Mouse (Mus musculus) adrenal gland, postnatal 25 days (tissue): Measurements from ENCODE around the gene Trpc4ap. TPM values are rescaled to one million over a fixed set of nuclear protein-coding genes. Genes with fewer than 3 reads are reported as not detected.

Source experiments
- DNase-seq: peaks from one replicate; pipeline ENCODE4 v3.0.0; 2021; ENCODE audit warnings: mixed read lengths
- total RNA-seq: library from RNA; stranded (reverse); gene quantifications from 2 replicates; pipeline ENCODE4 v1.2.3, GENCODE M21; 2021

The Trpc4ap gene
- total RNA-seq, 1 experiment from 2014 or later, result 150 TPM

DNA sequence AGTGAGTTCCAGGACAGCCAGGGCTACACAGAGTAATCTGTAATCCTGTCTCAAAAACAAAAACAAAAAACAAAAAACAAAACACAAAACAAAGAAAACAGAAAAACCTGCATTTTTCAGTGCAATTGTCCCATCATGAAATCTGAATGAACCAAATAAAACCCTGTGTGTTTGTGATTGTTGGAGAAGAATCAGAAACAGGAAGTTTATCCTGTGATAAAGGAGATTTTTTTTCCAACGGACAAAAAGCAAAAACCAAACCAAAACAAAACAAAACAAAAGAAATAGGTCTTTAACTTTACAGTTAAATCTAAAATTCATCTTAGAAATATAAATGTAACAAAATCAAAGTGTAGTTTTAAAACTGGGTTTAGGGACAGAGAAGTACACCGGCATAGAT lies 2.4 kb upstream of the Trpc4ap start:
- DNase-seq, result no peak

DNA sequence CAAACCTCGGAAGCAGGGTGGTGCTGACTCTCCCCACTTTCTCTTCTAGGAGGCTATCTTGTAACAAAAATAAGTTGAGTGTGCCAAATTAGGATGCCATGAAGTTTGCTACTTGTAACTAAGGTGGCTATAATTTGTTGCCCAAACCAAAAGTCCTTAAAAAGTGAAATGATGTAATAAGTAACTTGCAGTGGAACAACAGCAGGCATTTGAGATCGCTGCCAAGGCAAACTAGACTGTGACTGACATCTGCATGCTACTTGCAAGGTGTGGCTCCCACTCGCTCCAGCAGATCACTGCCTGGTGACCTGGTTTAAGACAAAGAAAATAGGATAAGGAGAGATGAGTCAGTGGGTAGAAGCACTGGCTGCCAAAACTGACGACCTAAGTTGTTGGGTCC lies 952 bp upstream of the Trpc4ap start:
- DNase-seq, result no peak

DNA sequence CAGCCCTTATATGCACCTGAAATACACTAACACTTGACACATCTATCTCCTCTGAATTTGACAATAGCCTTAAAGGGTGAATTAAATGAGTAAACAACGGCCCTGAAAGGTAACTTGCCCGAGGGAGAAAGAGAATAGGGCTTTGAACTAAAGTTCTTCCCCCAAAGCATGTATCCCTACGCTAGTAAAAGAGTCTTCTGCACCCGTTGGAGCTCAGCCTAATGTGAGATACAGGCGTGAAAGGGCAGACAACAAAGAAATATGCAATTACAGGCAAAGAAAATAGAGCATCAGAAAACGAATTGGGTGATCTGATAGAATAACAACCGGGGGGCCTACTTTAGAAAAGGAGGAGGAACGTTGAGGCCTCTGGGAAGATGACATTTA lies 855 bp downstream of the Trpc4ap start:
- no peak for DNase-seq

DNA sequence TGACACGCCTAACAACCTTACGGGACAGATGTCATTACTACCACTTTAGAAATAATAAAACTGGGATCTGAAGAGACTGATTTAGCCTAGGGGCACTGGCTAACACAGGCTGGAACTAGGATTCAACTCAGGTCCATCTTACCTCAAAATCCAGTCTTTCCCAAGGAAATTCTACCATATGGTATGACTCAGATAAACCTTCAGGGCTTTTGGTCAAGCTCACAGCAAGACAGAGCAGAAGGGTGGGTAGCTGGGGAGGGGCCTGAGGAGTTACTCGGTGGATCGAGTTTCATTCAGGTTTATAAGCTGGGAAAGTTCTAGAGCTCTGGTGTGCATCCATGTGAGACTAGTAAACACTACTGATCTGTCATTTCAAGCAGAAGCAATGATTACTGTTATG lies 3.0 kb downstream of the Trpc4ap start:
- DNase-seq, result no peak

DNA sequence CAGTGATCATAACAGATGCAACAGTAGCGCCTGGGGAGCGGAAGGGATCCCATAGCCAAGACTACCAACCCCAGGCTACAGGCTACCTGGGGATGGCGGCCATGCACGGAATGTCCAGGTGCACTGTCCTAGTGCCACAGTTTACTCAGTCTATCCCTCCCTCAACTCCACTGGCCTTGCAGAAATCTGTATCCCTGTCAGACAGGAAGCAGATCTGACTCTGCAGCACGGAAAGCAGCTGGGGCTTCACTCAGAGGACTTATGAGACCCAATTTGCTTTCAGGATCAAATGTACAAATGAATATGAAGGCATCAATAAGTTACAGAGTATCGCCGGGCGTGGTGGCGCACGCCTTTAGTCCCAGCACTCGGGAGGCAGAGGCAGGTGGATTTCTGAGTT lies 4.4 kb downstream of the Trpc4ap start:
- no peak for DNase-seq

DNA sequence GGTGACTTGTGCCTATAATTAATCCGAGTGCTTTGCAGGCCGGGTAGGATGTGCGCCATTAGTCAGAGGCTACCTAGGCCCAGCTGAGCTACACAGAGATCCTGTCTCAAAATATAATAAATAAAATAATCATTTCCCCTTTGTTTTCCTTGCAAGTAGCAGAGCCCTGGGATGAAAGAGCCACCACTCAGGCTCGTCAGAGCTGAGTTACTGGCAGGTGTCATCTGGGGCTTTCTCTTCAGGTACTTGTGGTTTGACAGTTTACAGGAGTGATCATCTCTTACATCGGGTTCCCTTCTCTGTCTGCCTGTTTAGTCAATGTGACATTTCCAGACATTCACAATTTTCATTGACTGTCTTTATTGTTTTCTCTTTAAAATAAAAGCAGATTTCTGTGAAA lies 5.6 kb downstream of the Trpc4ap start:
- no peak for DNase-seq

DNA sequence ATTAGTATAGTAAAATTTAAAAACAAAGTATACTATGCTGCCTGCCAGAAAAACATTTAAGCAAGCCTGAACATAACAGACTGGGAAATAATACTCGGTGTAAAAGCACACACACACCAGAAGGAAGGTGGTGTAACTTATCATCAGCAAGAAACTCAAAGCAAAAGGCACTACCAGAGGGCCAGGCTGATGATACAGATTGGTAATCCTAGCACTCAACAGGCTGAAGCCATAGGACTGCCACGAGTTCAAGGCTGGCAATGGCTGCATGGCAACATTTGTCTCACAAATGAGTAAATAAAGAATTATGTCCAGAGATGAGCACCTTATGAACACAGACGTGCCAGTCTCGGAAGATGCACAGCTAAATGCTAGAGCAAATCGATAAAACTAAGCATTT lies 8.4 kb downstream of the Trpc4ap start:
- no peak for DNase-seq

DNA sequence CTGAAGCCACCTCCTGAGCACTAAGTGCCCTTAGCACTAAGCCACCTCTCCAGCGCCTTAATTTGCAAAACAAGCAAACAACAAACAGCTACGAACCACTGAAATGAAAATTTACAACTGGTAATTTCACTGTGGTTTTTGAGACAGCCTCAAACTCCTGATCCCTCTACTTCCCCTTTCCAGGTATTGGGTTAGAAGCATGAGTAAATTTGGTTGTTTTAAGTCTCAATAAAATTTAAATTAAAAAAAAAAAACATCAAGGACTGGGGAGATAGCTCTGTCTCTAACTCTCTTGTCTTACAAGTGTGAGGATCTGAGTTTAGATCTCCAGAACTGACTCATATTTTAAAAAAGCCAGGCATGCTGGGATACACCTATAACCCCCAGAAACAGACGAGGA lies 9.0 kb downstream of the Trpc4ap start:
- DNase-seq, result no peak

DNA sequence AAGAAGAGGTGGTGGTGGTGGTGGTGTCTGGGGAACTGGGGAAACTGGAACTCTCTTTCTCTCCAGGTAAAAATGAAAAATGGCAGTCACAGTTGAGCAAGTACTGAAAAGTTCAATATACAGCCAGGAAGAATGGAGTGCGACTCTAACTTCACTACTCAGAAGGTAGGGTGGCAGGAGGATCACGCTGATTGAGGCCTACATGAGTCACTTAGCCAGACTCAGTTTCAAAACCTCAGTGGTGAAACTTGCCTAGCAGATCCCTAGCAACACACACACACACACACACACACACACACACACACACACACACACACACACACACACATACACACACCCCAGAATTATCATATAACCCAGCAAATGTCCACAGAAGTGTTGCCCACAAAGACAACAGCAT lies 10.3 kb downstream of the Trpc4ap start:
- no peak for DNase-seq

DNA sequence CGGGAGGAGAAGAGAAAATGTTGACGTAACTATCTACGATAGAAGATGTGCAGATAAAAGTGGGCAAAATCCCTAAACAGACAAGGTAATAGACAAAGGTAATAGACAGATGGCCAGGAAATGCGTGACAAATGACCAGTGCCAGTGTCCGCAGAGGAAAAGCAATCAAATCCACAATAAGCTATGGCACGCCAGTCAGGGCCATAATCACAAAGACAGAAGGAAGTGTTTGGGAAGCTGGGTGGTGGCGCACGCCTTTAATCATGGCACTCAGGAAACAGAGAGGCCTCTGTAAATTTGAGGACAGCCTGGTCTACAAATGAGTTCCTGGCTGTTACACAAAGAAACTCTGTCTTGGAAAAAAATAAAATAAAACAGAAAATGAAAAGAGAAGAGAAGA lies 11.0 kb downstream of the Trpc4ap start:
- DNase-seq, result no peak

DNA sequence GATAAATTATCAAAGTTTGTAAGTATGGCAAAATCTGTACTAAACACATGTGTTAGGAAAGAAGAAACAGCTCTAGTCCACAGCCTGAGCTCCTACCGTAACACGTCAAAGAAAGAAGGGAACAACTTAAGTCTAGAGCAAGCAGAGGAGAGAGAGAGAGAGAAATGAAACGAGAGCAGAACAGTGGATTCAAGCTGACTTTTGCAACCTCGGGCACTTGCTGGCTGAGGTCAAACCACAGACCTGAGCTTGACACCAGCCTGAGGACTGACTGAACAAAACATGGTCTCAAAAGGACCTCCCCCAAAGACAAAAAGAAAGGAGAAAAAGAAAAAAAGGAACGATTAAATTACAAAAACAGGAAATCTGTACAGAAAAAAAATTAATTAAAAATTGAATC lies 11.6 kb downstream of the Trpc4ap start:
- DNase-seq, result no peak

DNA sequence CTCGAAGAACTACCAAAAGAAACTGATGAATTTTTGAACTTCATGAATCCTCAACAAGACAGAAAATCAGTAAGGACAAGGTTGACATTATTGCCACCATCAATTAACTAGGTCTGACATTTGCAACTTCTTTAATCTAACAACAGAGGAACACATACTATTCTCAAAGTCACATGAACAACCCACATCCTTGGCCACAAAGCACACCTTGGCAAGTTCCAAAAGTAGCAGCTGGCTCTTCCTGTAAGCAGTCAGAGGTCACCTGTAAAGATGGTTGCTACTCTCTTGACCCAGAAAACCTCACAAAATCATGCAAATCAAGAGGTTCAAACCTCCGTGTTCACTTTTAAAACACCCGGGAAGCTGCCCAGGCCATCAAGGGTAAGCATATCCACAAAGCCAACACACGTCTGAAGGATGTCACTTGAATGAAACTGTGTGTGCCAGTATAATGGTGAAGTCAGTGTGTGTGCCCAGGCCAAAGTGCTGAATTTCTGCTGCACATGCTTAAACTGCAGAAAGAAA lies 12.5 kb downstream of the Trpc4ap start:
- DNase-seq, result no peak

DNA sequence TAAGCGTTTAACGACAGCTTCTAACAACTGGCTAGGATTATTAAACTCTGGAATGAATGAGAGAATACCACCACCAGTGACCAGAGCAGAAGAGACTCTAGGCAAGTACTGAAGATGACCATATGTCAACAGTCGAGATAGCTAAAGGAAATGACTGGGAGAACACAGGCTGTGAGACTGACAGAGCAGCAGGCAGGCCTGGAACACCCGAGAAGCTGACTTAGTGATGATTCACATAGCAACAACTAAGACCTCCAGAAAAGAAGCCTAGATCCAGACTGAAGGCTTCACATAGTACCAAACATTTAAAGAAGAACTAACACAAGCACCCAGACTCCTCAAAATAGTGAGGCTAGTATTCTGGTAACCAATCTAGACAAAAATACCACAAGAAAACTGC lies 17.1 kb downstream of the Trpc4ap start:
- no peak for DNase-seq

DNA sequence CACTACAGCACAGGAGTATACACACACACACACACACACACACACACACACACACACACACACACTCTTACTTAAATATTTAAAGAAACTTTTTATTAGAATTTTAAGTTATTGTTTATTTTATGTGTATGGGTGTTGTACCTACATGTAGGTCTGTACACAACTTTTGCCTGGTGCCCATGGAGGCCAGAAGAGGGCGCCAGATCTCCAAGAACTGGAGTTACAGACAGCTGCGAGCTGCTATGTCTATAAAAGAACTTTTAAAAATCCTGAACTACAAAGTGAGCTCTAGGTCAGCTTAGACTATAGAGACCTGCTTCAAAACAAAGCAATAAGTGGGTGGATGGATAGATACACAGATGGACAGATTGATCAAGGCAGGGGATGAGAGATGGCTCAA lies 18.6 kb downstream of the Trpc4ap start:
- peak; percentile 78 for DNase-seq

DNA sequence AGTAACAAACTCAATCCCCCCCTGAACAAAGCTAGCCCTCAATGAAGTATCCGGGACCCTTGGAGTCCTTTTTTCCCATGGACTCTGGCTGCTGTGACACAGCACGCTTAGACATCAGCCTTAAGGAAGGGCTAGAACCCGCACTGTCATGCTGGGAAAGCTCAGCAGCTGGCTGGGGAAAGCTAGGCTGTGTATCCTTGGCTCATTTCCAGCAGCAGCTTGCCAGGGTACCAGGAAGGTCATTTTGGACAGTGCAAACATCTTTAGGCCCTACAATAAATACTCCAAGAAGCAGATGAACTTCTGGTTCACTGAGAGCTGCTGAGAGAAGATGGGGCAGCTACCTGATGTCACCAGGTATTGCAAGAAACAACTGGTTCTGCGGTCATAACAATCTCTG lies 20.9 kb downstream of the Trpc4ap start:
- DNase-seq, result peak; percentile 61

DNA sequence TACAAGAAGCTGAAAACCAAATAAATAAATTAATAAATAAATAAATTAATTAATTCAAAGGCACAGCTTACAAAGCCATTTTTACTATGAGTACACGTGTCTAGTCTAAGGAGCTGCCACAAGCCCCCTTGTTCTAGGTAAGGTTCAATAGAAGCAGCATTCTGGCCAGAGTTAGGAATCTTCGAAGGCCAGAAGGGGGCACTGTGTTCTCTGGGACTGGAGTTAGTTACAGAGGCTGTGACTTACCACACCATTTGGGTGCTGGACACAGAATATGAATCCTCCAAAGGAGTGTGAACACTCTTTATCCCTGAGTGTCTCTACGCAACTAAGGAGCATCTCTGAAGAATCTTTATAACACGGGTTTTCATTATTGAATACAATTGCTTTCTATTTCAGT lies 23.7 kb downstream of the Trpc4ap start:
- DNase-seq, result no peak

DNA sequence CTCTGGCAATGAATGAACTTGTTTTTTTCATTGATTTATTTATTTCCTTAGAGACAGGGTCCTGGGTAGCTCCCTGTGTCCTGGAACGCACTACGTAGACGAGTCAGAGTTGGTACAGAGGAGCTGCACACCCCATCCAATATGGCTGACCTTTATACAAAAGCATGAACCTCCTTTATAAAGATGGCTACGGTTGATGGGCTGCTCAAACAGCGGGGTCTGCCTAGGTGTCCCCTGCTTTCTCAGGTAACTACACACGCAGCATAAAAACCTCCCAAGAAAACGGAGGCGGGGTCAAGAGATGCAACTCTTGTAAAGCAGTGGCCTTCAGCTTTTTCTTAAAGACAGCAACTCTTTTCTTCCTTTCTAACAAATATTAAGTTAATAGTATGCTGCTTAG lies 24.3 kb downstream of the Trpc4ap start:
- no peak for DNase-seq

DNA sequence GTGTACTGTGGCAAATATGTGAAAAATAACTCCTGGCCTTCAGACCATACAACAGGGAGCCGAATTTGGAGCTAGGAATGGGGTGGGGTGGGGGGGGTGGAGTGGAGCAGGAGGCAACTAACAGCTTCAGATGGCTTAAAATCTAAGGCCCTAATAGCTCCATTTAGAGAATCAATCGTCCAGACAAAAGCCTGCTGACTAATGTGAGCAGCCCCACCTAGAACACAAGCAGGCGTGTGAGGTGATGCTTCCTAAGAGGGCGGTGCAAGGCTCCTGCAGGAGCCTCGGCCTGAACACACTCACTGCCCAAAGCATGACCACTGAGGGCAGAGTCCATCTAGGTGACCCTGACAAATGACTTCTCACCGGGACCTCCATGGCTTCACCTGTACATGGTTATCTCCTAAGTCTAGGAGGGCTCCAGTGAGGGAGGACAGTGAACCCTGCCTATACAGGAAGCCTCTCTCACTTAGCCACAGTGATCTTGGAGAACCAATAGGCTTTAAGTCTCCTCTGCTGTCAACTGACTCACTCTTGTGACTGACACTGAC lies 28.2 kb downstream of the Trpc4ap start:
- no peak for DNase-seq

DNA sequence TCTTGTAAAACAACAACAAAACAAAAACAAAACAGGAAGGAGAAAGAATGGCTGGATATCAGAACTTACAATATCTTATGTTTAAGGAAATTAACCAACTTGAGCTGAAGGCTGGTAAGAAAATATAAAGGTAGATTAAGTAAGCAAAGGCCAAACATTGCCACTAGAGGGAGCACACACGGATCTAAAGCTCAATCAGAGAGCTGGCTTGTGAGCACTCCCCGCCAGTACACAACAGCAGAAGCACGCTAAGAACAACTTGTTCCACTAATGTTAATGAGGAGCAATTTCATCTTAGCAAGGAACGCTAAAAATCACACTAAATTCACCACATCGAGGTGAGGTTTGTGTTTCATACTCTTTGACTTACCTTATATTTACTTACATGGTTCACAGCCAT lies 29.1 kb downstream of the Trpc4ap start:
- no peak for DNase-seq

DNA sequence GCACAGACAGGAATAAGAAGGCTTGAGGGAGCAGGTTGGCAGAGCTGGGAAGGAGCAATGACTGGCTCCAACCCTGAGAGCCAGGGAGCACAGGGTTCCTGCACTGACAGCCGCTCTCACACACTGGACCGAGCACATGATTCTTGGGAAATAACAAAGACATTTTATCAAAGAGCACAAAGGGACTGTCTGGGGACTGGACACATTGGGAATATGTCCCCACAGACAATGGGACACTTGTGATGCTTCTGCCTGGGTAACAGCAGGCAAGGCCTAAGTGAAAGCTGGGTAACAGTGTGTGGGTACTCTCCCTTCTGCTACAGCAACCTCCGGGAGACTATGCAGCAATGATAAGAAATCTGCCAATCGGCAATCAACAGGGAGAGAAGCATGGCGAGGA lies 29.8 kb downstream of the Trpc4ap start:
- DNase-seq, result no peak

DNA sequence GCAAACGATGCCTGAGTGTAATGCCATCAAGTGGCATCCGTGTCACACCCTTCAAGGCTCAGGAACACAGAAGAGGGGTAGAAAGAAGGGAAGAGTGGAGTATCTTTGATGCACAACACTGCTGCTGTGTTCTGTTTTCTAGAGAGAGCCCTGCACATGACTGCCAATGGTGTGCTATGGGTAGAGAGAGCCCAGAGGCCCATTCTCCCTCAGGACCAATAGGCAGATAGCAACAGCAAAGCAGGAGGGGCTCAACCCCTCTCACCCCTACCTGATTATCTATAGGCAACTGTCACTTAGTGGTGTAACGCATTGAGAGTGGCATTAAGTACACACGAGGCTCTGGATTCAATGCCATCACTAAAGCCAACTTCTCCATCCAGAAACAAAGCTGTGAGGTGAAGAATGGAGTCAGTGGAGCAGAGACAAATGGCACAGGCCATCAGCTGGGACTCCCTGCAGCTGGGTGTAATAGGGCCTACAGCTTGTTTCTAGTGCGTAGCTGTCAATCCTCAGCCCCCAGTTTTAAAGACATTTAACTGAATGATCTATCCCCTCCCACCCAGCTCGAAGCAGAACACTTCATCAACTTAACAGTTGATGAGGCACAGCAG lies 36.3 kb downstream of the Trpc4ap start:
- no peak for DNase-seq

DNA sequence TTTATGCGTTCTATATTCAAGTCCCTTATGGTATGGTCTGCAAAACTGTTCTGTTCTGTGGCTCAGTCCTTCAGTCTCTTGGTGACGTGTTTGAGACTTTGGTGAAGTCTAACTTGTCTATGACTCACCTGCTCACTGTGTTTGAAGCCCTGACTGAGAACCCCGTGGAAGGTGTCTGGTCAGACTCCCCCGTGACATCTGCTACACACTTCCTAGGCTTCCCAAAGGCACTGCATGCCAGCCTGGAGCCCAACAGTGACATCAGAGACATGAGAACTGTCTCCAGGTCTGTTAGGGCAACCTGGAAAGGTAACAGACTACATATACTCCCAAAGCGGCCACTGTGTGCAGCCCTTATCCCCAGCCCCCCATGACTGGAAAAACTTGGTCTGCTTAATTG lies 39.6 kb downstream of the Trpc4ap start:
- DNase-seq, result no peak

DNA sequence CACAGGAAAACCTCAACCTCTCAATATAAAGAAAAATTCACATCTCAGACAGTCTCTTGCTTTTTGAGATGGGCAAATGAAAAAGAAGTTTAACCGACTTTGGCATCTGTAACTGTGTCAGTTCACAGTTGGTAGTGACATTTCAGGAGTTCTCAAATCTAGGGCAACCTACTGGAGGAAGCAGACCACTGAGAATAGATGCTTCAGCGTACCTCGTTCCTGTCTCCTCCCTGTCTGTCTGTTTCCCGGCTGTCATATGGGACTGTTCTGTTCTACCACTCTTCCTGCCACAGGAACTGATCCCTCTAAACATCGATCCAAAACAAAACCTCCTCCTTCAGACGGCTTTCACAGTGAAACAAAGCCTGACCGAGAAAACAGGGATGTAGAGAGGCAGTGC lies 46.4 kb downstream of the Trpc4ap start:
- no peak for DNase-seq

DNA sequence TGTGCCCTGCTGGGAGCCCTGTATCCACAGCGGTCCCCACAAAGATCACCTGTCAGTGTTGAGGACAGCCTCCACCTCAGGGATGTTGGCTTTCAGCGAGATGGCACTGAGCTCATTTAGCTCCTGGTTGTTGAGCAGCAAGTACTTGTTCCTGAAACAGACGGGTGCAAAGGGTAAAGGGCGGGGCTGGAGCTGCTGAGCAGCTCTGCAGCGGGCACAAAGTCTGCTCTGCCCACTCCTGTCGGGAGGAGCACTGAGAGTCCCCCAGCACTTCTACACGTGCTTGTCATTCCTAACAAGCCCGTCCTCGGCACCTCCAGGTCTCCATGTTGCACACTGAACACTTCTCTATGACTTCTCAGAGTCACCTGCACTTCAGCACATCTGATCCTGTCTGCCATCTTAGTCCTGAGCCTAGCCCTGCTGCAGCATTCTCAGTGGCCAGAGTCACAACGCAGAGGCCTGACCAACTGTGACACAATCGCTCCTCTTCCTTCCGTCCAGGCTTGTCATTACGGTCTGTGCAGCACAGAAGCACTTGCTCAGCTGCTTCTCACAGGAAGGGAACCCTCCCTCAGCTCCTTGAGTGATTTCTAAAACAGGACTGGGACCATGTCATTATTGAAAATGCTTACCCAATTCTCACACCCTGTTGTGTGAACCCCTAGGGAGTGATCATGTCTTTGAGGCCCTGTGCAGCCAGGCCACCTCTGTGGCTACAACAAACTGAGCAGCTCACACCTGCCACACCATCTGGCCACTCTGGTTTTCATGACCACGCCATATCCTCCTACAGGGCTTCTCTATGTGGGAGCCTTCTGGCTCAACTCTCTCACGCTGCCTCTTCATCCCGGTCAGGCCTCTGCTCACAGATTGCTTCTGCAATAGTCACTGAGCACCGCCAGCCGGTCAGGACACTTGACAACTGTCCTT lies 50.4 kb downstream of the Trpc4ap start:
- no peak for DNase-seq
